Mouse (Mus musculus) neural tube, embryonic 14.5 days (tissue): Measurements from ENCODE around the gene Yap1. TPM values are rescaled to one million over a fixed set of nuclear protein-coding genes. Genes with fewer than 3 reads are reported as not detected.

Source experiments
- ATAC-seq: fragments of 200-750 bp; cut with Nextera tagmentation; 2 replicates; pipeline ENCODE4 v1.8.0; 2017; ENCODE audit warnings: low read depth, mild to moderate bottlenecking, moderate TSS enrichment, moderate library complexity
- H3K27ac ChIP-seq: fragments of 300-500 bp; sonication (generic); 2 replicates; pipeline ENCODE4 v1.5.1; 2014; ENCODE audit warnings: low read depth, mild to moderate bottlenecking, control low read depth, low read length, moderate library complexity, mixed read lengths
- H3K27me3 ChIP-seq: fragments of 300-500 bp; sonication (generic); 2 replicates; pipeline ENCODE4 v1.6.1; 2014; ENCODE audit warnings: low read length; ENCODE audit not compliant: control insufficient read depth, insufficient read depth
- H3K36me3 ChIP-seq: fragments of 300-500 bp; sonication (generic); 2 replicates; pipeline ENCODE4 v1.6.1; 2014; ENCODE audit warnings: low read length, mixed read lengths; ENCODE audit not compliant: control insufficient read depth, insufficient read depth
- H3K4me1 ChIP-seq: fragments of 300-500 bp; sonication (generic); 2 replicates; pipeline ENCODE4 v1.6.1; 2014; ENCODE audit warnings: low read length; ENCODE audit not compliant: control insufficient read depth, insufficient read depth
- H3K4me2 ChIP-seq: fragments of 300-500 bp; sonication (generic); 2 replicates; pipeline ENCODE4 v1.6.1; 2014; ENCODE audit warnings: mild to moderate bottlenecking, low read depth, low read length, control low read depth
- H3K4me3 ChIP-seq: fragments of 300-500 bp; sonication (generic); 2 replicates; pipeline ENCODE4 v1.5.1; 2014; ENCODE audit warnings: low read depth, low read length, control low read depth, mixed read lengths
- H3K9ac ChIP-seq: fragments of 300-500 bp; sonication (generic); replicated peaks from 2 replicates; pipeline ENCODE4 v1.6.1; 2014; ENCODE audit warnings: low read depth, mild to moderate bottlenecking, control low read depth, low read length, mixed read lengths
- H3K9me3 ChIP-seq: fragments of 300-500 bp; sonication (generic); 2 replicates; pipeline ENCODE4 v1.6.1; 2016; ENCODE audit warnings: low read length; ENCODE audit not compliant: control insufficient read depth
- WGBS: fragments of 180-500 bp; shearing (Covaris S2); extraction: QIAGEN DNeasy Blood & Tissue Kit; methylation state at CpG from one replicate; pipeline ENCODE4 v1.1.7; 2014; 5-methylcytosine and 5-hydroxymethylcytosine counted together
- polyA plus RNA-seq: library from polyadenylated mRNA; unstranded; fragments of >200 nt; fragmentation: Nextera tagmentation; extraction: Ambion mirVana; gene quantifications from 2 replicates; pipeline ENCODE4 v1.2.1, GENCODE M21; 2014

Gene Yap1
- polyA plus RNA-seq, 1 experiment from 2014 or later = 4.4 TPM

GRCm38 (mm10) chr9:7961366-7962160 lies 42.8 kb downstream of the Yap1 start:
- WGBS = 16% methylated on average over 21 of the region's 21 CpGs

GRCm38 (mm10) chr9:7960382-7960781 lies 44.0 kb downstream of the Yap1 start:
- H3K27ac ChIP-seq = no peak overlapping the region
- peak; percentile 78; the same call in 1 of the 2 replicates for ATAC-seq
- 58% methylated on average over 9 of the region's 9 CpGs for WGBS
- H3K4me3 ChIP-seq = no peak overlapping the region
- H3K27me3 ChIP-seq = no peaks in the 10 kb centered on the region
- no peaks in the 10 kb centered on the region for H3K9me3 ChIP-seq
- no peaks in the 10 kb centered on the region for H3K36me3 ChIP-seq
- H3K9ac ChIP-seq = no peak overlapping the region
- H3K4me2 ChIP-seq = no peak overlapping the region
- H3K4me1 ChIP-seq = peaks cover 7% of the 10 kb centered on the region; the same call in 1 of the 2 replicates

More at GRCm38 (mm10) chr9:7961366-7962160, 42.8 kb downstream of the Yap1 start:
- peak overlapping the region; percentile 26 for H3K4me2 ChIP-seq
- no peaks in the 10 kb centered on the region for H3K9me3 ChIP-seq
- H3K27ac ChIP-seq = no peak overlapping the region
- no peak overlapping the region for H3K4me3 ChIP-seq
- ATAC-seq = peak; percentile 61; the same call in 1 of the 2 replicates
- no peaks in the 10 kb centered on the region for H3K36me3 ChIP-seq
- H3K27me3 ChIP-seq = no peaks in the 10 kb centered on the region
- no peak overlapping the region for H3K9ac ChIP-seq
- H3K4me1 ChIP-seq = peaks cover 7% of the 10 kb centered on the region; the same call in 1 of the 2 replicates

GRCm38 (mm10) chr9:7959301-7959700 lies 45.1 kb downstream of the Yap1 start:
- H3K4me2 ChIP-seq = no peak overlapping the region
- H3K9ac ChIP-seq = no peak overlapping the region
- H3K27me3 ChIP-seq = no peaks in the 10 kb centered on the region
- WGBS = 86% methylated on average over 2 of the region's 2 CpGs
- H3K4me1 ChIP-seq = peaks cover 7% of the 10 kb centered on the region; the same call in 1 of the 2 replicates
- H3K36me3 ChIP-seq = no peaks in the 10 kb centered on the region
- no peak for ATAC-seq
- no peak overlapping the region for H3K27ac ChIP-seq
- no peak overlapping the region for H3K4me3 ChIP-seq
- H3K9me3 ChIP-seq = no peaks in the 10 kb centered on the region

GRCm38 (mm10) chr9:7958025-7958593 lies 46.3 kb downstream of the Yap1 start:
- Histone ChIP-seq H3K27me3 (no peaks in the 10 kb centered on the region), H3K4me2 (no peak overlapping the region), H3K36me3 (no peaks in the 10 kb centered on the region), H3K4me3 (no peak overlapping the region), H3K9ac (no peak overlapping the region), H3K9me3 (no peaks in the 10 kb centered on the region), H3K27ac (no peak overlapping the region), H3K4me1 (peaks cover 7% of the 10 kb centered on the region; the same call in 1 of the 2 replicates)
- no peak for ATAC-seq
- 78% methylated on average over 7 of the region's 7 CpGs for WGBS

- no peak overlapping the region for H3K4me3 ChIP-seq
- no peaks in the 10 kb centered on the region for H3K27me3 ChIP-seq
- no peak overlapping the region for H3K4me2 ChIP-seq
- no peaks in the 10 kb centered on the region for H3K9me3 ChIP-seq
- no peak for ATAC-seq
- 86% methylated on average over 2 of the region's 2 CpGs for WGBS
- H3K36me3 ChIP-seq = no peaks in the 10 kb centered on the region
- no peak overlapping the region for H3K27ac ChIP-seq
- peaks cover 7% of the 10 kb centered on the region; the same call in 1 of the 2 replicates for H3K4me1 ChIP-seq
- H3K9ac ChIP-seq = no peak overlapping the region
Observed at GRCm38 (mm10) chr9:7957407-7957806, 47.0 kb downstream of the Yap1 start.

GRCm38 (mm10) chr9:7956400-7956799 lies 48.0 kb downstream of the Yap1 start:
- ATAC-seq = no peak
- no peak overlapping the region for H3K4me2 ChIP-seq
- no peak overlapping the region for H3K4me3 ChIP-seq
- 90% methylated on average over 8 of the region's 8 CpGs for WGBS
- no peaks in the 10 kb centered on the region for H3K36me3 ChIP-seq
- H3K27ac ChIP-seq = no peak overlapping the region
- no peak overlapping the region for H3K9ac ChIP-seq
- H3K4me1 ChIP-seq = peaks cover 3% of the 10 kb centered on the region; the same call in 1 of the 2 replicates
- H3K9me3 ChIP-seq = no peaks in the 10 kb centered on the region
- H3K27me3 ChIP-seq = no peaks in the 10 kb centered on the region

- WGBS = 55% methylated on average over 5 of the region's 5 CpGs
- no peaks in the 10 kb centered on the region for H3K4me1 ChIP-seq
- ATAC-seq = peak; percentile 81
- H3K4me2 ChIP-seq = no peak overlapping the region
- H3K27ac ChIP-seq = no peak overlapping the region
- no peaks in the 10 kb centered on the region for H3K36me3 ChIP-seq
- no peaks in the 10 kb centered on the region for H3K27me3 ChIP-seq
- no peak overlapping the region for H3K9ac ChIP-seq
- no peak overlapping the region for H3K4me3 ChIP-seq
- no peaks in the 10 kb centered on the region for H3K9me3 ChIP-seq
Observed at GRCm38 (mm10) chr9:7952886-7953285, 51.5 kb downstream of the Yap1 start.

GRCm38 (mm10) chr9:7950211-7950644 lies 54.2 kb downstream of the Yap1 start:
- no peak overlapping the region for H3K4me3 ChIP-seq
- H3K36me3 ChIP-seq = no peaks in the 10 kb centered on the region
- no peak overlapping the region for H3K4me2 ChIP-seq
- H3K27ac ChIP-seq = no peak overlapping the region
- H3K27me3 ChIP-seq = no peaks in the 10 kb centered on the region
- no peak overlapping the region for H3K9ac ChIP-seq
- no peak for ATAC-seq
- H3K9me3 ChIP-seq = no peaks in the 10 kb centered on the region
- WGBS = 91% methylated on average over 7 of the region's 7 CpGs
- no peaks in the 10 kb centered on the region for H3K4me1 ChIP-seq

GRCm38 (mm10) chr9:7947946-7948345 lies 56.5 kb downstream of the Yap1 start:
- WGBS = 93% methylated on average over 4 of the region's 4 CpGs
- no peaks in the 10 kb centered on the region for H3K36me3 ChIP-seq

More at GRCm38 (mm10) chr9:7947946-7948345, 56.5 kb downstream of the Yap1 start:
- Histone ChIP-seq H3K4me2 (no peak overlapping the region), H3K4me1 (no peaks in the 10 kb centered on the region), H3K9me3 (no peaks in the 10 kb centered on the region), H3K9ac (no peak overlapping the region), H3K27me3 (no peaks in the 10 kb centered on the region), H3K27ac (no peak overlapping the region), H3K4me3 (no peak overlapping the region)
- no peak for ATAC-seq
